Mouse (Mus musculus): ENCODE results near the gene Crocc2. TPM values are rescaled to one million over a fixed set of nuclear protein-coding genes. Genes with fewer than 3 reads are reported as not detected.
A peak's percentile ranks its signal among the peaks of the same experiment; 100 is the strongest.

Gene Crocc2
- total RNA-seq (2021) = under 1 TPM; 0.16 to 0.17 TPM

GRCm38 (mm10) chr1:93168295-93168775 lies at the start of gene Crocc2:
Gene Crocc2 (plus strand): TSS chr1:93168725.
- DNase-seq (ENCODE audit: extremely low spot score in 1 of 2, low spot score in 2 of 2) = no peak

GRCm38 (mm10) chr1:93118816-93119215 lies 49.7 kb upstream of the Crocc2 start:
- intact Hi-C loops (cut with DNase I) = no loop called here
- no peak for DNase-seq (ENCODE audit: extremely low spot score in 1 of 2, low spot score in 2 of 2)

More at GRCm38 (mm10) chr1:93168295-93168775, at the start of gene Crocc2:
- intact Hi-C loops (cut with DNase I) = no loop called here

DNA sequence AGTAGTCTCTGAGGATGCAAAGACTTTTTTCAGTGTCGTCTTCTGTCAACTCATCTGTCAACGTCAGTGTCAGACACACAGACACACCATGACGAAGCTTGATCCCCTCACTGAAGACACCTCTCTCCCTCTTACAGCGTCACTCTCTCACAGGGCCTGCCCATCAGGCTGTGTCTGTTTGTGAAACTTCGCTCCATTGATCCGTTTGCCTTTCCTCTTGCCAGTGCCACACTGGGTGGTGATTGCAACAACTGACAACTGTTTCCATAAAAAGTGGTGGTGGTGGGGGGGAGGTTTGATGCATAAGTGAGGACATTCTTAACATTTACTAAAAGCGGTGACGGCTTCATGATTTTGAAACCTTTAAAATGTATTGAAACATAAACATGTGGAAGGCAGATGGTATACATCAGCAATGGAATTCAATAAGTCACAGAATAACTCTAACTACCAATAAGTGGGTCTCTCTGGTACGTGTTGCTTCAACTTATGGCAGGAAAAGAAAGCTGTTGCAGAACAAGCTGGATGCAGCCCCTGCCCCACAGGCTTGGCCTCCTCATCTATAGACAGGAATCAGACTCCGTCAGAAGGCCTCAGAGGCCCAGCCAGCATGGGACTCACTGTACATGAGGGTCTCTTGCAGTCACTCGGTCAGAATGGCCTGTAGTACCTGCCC lies 45.2 kb upstream of the Crocc2 start:
- intact Hi-C loops (cut with DNase I) = no loop called here
- no peak for DNase-seq (ENCODE audit: extremely low spot score in 1 of 2, low spot score in 2 of 2)

DNA sequence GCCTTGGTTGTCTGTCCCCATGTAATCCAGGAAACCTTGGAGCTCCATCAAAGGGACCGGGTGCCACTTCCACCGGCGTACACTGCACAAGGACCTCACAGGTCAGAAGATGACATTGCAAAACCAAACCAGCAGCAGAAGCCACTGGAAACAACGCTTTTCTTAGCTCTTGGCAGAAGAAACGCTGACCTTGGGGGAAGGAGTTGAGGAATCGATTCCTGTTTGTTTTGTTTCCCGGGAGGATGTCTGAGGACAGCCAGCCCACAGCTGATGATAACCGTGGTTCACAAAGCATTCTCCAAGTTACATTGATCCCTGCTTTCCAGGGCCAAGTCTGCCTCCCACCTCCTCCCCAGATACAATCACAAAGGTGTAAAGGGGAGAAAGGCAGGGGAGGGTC lies 44.5 kb upstream of the Crocc2 start:
- intact Hi-C loops (cut with DNase I) = no loop called here
- DNase-seq (ENCODE audit: extremely low spot score in 1 of 2, low spot score in 2 of 2) = no peak

DNA sequence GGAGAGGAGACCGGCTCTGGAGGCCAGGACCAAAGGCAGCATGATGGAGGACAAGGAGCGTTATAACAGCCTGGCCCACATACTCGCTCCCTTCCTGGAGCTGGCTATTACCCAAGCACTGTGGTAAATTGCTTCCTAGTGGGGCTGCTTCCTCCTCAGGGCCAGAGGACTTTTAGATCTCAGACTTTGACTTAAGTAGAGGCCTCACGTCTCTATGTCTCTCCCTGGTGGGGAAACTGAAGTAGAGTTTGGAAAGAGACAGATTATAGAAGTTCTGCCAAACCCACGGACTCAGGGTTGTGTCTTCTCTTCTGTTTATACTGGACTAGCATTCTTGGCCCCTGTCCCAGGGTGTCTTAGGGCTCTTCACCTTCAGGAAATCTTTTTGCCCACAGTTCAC lies 43.3 kb upstream of the Crocc2 start:
- intact Hi-C loops (cut with DNase I) = no loop called here
- DNase-seq (ENCODE audit: extremely low spot score in 1 of 2, low spot score in 2 of 2) = no peak

DNA sequence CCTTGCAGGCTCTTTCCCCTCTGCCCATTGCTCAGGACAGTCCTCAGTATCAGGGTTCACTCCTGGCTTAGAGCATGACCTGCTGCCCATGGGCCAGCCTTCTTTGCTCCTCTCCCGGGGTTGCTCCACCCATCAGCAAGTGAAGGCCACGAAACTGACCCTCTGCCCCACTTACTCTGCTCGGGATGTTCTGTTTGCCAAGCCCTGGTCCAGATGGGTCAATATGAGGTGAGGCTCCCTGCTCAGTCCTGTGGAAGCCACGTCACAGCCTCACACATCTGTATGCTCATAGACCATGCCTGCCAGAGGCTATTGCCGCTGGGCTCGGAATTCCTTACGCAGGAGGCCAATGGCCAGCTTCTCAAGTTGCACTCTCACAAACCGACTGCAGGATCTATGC lies 40.3 kb upstream of the Crocc2 start:
- intact Hi-C loops (cut with DNase I) = no loop called here
- DNase-seq (ENCODE audit: extremely low spot score in 1 of 2, low spot score in 2 of 2) = no peak

GRCm38 (mm10) chr1:93128710-93129349 lies 39.7 kb upstream of the Crocc2 start:
- DNase-seq (ENCODE audit: extremely low spot score in 1 of 2, low spot score in 2 of 2) = peak; percentile 66 to 83
- intact Hi-C loops (cut with DNase I) = no loop called here

DNA sequence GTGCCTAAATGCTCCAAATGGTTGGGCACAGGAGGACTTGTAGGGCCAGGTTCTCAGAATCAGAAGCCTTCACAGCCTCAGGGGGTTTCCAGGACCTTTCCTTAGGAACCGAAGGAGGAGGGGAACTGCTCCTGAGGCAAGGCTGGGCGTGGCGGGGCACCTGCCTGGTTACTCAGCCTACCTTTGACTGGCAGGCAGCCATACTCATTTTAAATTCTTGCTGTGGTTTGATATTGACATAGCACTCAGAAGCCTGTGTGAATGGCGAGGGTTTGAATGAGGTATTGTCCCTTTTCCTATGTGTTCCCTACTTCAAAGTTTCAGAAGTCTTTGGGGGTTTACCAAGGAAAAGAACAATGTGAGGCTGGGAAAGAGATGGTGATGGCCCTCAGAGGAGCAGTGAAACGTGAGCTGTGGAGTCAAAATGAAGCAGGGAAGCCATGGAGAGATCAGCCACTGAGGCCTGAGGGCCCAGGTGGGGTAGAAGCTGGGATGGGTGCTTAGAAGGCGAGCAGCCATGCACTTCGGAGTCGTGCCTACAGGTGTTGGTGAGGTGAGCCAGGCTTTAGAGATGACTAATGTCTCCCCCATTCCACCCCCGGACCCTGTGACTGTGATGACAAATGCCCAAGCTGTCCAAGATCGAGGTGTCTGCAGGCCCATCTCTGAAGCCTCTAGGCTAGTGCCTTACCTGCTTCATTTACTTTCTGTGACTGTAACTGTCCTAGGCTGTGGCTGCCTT lies 38.1 kb upstream of the Crocc2 start:
- no peak for DNase-seq (ENCODE audit: extremely low spot score in 1 of 2, low spot score in 2 of 2)
- intact Hi-C loops (cut with DNase I) = no loop called here

DNA sequence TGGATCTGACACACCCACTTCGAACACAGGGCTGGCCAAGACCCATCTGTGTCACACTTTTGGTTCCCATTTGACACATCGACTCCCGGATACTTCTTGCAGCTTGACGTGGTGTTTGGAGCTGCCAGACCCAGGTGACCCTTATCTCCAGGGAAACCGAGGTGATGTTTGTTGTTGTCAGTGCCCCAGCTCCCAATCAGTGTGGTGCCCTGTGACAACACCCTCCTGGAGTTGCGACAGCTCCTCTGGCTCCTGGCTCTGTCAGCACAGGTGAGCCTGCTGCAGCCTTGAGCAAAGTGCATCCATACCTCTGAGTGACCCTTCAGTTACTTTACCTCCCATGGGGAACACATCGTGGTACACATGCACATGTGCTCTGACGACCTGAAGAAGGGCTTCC lies 35.8 kb upstream of the Crocc2 start:
- intact Hi-C loops (cut with DNase I) = no loop called here
- no peak for DNase-seq (ENCODE audit: extremely low spot score in 1 of 2, low spot score in 2 of 2)

DNA sequence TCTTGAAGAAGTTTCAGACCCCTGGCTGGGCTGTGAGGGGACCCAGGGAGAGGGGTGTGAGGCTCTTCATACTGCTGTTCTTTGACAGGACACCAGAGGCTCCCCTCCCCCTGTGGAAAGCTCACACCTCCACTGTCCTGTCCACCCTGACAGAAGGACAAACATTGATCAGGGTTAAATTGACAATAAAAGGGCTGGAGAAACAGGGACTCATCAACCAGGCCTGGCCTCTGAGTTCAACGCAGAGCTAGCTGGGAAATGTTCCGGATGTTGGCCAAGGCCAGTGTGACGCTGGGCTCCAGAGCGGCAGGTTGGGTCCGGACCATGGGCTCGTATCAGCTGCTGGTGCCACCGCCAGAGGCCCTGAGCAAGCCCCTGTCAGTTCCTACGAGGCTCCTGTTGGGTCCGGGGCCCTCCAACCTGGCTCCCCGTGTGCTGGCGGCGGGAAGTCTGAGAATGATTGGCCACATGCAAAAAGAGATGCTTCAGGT lies 33.4 kb upstream of the Crocc2 start, which contains the start of gene Agxt:
TSS of gene Agxt (plus strand) at position 205 of the 491 bp plus-strand sequence.
- intact Hi-C loops (cut with DNase I) = no loop called here
- no peak for DNase-seq (ENCODE audit: extremely low spot score in 1 of 2, low spot score in 2 of 2)

DNA sequence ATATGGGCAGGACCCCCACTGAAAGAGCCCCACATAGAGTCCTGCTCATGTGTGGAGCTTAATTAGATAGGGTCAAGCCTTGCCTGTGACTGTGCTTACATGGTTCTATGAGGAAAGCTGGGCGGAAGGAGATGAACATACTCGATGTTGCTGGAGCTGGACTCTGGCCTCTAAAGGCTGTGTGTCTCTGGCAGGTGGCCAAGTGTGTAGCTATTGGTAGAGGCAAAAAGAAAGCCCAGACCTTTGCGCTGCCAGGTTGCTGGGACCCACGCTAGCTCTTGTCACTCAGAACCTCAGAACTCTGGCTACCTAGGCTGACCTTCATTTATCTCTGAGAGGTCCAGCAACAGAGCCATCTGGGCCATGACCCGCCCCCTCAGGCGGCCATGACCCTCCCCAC lies 30.0 kb upstream of the Crocc2 start:
- intact Hi-C loops (cut with DNase I) = no loop called here
- DNase-seq (ENCODE audit: extremely low spot score in 1 of 2, low spot score in 2 of 2) = no peak

DNA sequence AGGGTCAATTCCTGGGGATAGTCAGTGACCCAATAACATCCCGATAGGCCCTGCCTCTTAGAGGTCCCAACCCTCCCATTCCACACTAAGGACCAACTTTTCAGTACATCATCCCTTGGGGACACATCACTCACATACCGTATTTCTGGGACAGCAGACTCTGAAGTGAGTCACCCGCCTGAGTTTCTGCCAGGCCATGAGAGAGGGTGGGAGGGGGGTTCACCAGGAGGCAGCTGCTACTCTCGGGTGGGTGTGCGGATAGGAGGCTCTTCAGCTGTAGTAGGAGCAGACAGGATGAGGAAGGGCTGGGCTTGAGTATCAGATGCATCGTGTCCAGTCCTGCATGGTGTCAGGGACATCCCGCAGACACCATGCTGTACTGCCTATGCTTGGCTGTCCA lies 28.8 kb upstream of the Crocc2 start:
- DNase-seq (ENCODE audit: extremely low spot score in 1 of 2, low spot score in 2 of 2) = no peak
- intact Hi-C loops (cut with DNase I) = no loop called here

DNA sequence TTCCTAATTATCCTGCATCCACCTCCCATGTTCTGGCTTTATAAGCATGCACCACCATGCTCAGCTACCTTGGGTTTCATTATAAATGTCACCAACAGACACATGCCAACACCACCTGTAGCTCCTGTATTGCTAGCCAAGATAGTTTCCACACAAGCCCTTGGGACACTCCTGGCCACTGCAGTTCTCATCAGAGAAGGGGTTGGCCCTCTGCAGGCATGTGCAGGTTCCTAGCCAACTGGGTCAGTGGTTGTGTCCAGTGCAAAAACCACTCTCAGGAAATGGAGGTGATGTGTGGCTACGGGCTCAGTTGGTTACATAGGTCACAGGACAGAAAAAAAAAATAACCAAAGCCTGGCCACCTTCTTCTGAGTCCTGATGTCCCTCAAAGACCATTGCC lies 25.7 kb upstream of the Crocc2 start:
- no peak for DNase-seq (ENCODE audit: extremely low spot score in 1 of 2, low spot score in 2 of 2)
- intact Hi-C loops (cut with DNase I) = no loop called here

GRCm38 (mm10) chr1:93144176-93144575 lies 24.3 kb upstream of the Crocc2 start:
- intact Hi-C loops (cut with DNase I) = no loop called here
- no peak for DNase-seq (ENCODE audit: extremely low spot score in 1 of 2, low spot score in 2 of 2)

- intact Hi-C loops (cut with DNase I) = no loop called here
- no peak for DNase-seq (ENCODE audit: extremely low spot score in 1 of 2, low spot score in 2 of 2)
Measured at GRCm38 (mm10) chr1:93150907-93151661, 17.4 kb upstream of the Crocc2 start.

DNA sequence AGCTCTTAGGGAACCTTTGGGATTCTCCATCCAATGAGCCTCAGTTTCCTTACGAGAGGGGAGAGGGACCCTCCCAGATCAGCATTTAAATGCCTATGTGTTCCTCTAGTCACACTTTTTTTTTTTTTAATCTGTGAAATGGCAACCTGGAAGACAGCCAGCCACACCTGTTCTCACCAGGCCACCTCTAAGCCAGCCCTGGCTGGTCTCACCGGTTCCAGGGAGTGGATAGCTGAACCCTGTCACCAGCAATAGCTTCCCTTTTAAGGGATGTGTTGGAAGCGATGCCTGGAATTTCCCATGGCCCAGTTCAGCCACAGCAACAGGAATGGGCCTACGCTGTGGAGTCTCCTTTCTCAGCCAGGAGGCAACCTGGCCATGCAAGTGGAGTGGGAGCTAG lies 11.0 kb upstream of the Crocc2 start:
- intact Hi-C loops (cut with DNase I) = no loop called here
- no peak for DNase-seq (ENCODE audit: extremely low spot score in 1 of 2, low spot score in 2 of 2)

DNA sequence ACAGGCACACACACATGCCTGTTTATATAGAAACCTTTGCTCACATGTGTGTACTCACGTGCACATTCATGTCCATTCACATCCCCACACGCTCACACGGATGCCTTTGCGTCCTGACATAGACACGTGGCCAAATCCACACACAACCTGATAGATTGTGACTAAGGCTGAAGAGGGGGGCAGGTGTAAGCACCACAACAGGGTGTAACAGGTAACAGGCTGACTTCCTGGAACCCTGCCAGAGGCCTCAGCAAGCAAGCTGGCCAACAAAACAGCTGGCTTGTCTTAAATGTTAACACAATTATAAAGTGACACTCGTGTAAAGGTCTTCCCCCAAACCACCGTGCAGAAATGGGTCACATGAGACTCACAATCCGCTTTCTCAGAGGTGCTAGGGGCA lies 9.6 kb upstream of the Crocc2 start:
- no peak for DNase-seq (ENCODE audit: extremely low spot score in 1 of 2, low spot score in 2 of 2)
- intact Hi-C loops (cut with DNase I) = no loop called here

- intact Hi-C loops (cut with DNase I) = no loop called here
- DNase-seq (ENCODE audit: extremely low spot score in 1 of 2, low spot score in 2 of 2) = no peak
Measured at GRCm38 (mm10) chr1:93159566-93160500, 8.7 kb upstream of the Crocc2 start.
